Mouse (Mus musculus): ENCODE measurements around the gene Fam193b. TPM values are rescaled to one million over a fixed set of nuclear protein-coding genes. Genes with fewer than 3 reads are reported as not detected.

Gene Fam193b
- total RNA-seq, 4 experiments from 2014 or later = 84.9 to 113 (median 94.5) TPM

- no peak for DNase-seq (ENCODE audit: low spot score in 2 of 2)
Observed at GRCm38 (mm10) chr13:55527834-55528772, 42.8 kb downstream of the Fam193b start.

DNA sequence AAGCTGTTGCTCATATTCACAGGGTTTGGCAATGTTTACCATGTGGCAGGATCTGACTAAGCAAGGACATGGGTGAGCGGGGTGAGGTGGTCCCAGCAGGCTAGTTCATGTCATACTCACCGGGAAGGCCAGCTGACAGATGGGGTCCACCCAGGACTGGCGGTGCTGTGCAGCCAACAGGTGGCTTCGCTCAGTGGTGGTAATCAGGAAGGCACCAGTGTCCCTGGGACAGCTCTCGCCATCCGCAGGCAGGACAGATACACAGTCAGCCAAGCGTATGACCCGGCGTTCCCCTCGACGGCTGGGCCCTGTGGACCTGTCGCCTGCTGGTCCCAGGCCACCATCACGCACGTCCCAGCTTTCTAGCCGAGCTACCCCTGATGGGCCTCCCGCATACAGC is 43.7 kb downstream of the Fam193b start:
- DNase-seq (ENCODE audit: low spot score in 2 of 2) = no peak

GRCm38 (mm10) chr13:55525733-55526553 is 45.0 kb downstream of the Fam193b start:
- no peak for DNase-seq (ENCODE audit: low spot score in 2 of 2)

DNA sequence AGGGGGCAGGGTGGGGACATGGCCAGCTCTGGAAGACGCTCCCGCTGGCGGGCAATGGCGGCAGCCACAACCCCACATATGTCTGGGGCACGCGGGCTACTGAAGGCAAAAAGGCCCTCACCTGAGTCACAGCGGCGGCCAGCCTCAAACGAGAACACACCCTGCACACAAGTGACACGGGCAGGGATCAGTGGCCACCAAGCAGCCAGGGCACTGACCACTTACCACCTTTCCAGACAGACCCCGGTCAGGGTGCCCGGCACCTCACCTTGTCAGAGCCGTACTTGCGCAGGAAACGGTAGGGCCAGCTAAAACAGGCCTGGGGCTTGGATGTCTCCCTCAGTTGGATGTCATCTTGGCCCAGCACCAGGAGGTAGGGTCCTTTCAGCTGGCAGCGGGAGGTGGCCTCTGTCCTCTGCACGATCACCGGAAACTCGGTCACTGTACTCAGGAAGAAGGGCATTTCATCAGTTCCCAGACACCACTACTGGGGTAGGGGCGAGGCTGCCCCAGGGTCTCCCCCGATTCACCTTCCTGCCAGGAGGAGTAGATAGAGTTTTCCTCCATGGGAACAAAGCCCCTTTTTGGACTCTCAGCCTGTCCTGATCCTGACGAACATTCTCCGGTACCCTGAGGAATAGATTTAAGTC is 46.8 kb downstream of the Fam193b start:
- DNase-seq (ENCODE audit: low spot score in 2 of 2) = no peak

DNA sequence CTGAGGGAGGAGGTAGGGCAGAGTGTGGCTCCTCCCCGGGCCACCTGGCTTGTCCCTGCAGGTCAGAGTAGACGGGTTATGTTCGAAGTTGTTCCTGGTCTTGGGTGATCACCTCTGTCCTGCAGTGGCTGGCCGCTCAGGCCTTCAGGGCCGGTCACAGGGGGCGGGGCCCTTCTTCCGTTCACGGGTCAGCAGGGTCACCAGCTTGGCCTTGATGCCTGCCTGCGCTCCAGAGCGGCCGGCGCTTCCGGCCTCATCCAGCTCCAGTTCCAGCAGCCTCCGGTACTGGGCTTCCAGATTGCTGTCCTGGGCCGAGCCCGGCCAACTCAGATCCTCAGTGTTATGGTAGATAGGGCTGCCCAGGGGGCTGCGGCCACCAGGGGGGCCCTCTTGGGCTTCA is 47.6 kb downstream of the Fam193b start:
- DNase-seq (ENCODE audit: low spot score in 2 of 2) = no peak

DNA sequence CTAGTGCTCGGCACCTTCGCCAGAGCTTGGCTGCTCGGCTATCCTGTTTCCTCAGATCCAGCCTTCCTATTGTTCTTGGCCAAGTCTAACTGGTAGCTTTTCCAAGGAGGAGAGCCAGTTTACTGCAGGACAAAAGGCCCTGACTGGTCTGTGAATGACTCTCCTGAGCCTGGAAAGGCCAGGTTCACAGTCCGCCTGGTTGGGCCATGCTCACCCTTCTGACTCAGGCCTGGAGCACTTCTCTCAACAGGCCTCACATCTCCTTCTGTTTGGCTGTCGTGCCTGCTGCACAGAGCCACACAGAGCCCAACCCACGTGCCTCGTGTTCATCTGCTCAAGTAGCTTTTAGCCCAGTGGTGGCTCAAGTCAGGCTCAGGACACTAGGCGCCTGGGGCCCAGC is 48.2 kb downstream of the Fam193b start:
- DNase-seq (ENCODE audit: low spot score in 2 of 2) = no peak

- no peak for DNase-seq (ENCODE audit: low spot score in 2 of 2)
Observed at GRCm38 (mm10) chr13:55519606-55520005, 51.3 kb downstream of the Fam193b start.

- peak; percentile 77 to 92 for DNase-seq (ENCODE audit: low spot score in 2 of 2)
Observed at GRCm38 (mm10) chr13:55516955-55517354, 54.0 kb downstream of the Fam193b start.

DNA sequence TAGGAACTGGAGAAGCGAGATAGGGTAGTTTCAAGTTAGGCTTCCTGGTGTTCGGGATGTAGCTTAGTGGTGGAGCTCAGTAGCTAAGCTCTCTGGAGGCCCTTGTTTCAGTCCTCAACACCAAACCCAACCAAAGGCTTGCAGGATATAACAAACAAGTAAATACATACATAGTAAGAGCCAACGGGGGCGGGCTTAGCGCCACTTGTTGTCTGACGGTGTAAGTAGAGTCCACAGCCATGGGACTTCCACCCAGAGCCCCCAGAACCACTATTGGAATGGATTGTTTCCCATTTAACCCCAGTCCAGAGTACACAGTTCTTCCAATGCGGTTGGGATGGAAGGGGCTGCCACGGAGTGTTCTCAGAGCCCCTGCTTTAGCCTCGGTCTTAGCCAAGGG is 57.1 kb downstream of the Fam193b start:
- DNase-seq (ENCODE audit: low spot score in 2 of 2) = no peak

DNA sequence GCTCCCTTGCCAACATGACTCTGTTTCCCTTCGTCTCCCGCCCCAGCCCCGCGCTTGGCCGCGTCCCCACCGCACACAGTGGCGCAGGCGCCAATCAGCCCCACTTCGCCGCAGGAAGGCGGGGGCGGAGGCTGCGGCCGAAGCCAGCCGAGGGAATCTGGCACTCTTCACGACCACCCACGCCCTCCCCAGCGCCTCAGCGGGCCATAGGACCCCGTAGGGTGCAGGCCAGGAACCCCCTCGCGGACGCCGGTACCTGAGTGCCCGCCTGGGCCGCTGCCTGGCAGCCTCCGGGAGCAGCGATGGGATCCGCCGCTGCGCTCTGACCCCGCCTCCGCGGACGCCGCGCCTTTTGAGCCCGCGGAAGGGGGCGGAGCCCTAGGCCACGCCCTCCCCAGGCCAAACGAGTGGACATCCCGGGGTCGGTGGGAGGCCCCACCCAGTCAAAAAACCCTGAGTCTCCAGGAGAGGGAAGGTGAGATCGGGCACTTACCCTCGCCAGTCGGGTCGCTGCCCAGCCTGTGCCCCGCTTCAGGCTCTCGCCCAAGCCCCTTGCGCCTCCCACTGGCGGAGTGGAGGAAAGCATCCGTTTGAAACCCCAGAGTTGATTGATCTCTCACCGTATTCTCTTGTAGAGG is 57.7 kb downstream of the Fam193b start, which contains the start of gene Pdlim7:
Gene Pdlim7 (minus strand): TSS at position 566 of the 638 bp plus-strand sequence.
- peak; percentile 71 to 82 for DNase-seq (ENCODE audit: low spot score in 2 of 2)

DNA sequence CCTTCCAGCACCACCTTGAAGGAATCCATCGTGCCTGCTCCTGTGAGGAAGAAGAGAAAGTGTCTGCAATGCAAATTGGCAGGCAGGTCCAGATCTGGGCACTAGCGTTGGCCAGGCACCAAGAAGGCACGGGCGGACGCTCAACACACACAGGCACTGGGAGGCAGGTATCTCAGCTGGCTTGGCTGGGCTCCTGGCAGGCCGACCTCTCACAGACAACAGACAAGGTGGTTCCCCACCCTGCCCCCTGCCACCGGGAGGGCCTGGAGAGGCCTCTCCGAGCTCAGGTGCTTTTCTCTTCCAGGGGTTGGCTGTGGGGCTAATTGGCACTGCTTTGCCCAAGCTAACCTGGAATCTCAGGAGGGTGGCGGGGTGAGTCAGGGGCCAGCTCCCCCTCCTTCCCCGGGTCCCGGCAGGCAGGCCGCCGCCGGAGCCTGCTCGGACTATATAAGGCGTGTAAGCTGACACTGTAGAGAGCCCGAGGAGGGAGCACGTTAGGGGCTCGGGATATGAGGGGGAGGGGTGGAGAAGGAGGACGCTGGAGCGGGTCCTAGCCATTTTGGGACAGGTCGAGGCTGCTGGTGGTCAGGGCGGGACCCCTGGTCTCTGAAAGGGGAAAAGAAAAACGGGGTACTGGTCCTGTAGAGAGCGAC is 58.4 kb downstream of the Fam193b start:
- no peak for DNase-seq (ENCODE audit: low spot score in 2 of 2)

GRCm38 (mm10) chr13:55511492-55511861 is 59.4 kb downstream of the Fam193b start:
- DNase-seq (ENCODE audit: low spot score in 2 of 2) = no peak

DNA sequence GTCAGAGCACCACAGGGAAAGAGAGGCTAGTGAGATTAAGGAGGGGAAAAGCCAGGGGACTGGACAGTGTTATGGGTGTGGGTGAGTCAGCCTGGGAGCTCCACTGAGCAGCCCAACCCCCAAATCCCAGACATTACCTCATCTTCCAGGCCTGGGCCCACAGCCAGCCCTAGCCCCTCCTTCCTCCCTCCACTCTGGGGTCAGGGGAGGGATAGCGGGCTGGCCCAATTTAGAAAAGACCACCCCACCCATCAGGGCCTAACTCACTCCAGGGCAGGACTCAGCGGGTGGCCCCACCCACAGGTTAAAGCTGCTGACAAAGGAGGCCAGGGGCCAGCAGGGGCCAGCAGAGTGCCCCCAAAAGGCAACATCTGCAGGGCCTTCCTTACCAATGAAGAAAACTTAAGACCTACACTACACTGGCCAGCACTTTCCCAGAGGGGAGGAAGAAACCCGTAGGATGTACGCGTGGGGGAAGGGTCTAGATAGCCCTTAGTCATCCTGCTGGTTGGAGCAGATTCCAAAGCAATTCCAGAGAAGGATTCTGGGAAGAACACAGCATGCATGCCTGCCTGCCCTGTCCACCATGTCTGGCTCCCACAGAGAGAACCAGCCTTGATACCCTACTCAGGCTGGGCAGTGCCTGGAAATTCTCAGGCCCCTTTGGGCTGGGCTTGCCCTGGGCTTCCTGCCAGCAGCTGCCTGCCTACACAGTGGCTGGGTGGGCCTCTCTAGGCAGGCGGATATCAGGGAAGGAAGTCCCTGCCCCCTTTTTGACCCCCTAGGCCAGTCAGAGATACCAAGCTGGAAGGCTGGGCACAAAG is 60.0 kb downstream of the Fam193b start:
- no peak for DNase-seq (ENCODE audit: low spot score in 2 of 2)

DNA sequence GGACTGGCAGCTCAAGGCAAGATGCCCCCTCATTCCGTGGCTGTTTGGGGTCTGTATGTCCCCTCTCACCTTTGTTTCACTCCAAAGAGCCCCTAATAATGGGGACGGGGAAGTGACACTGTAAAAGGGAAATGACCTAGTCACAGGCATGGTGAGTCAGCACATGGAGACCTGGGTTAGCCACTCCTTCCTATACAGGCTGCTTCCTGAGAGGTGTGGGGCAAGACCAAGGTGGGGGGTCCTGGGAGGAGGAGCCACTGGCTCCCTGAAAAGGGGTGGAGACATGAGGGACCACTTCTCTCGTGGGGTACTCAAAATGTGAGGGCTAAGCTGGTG is 60.6 kb downstream of the Fam193b start:
- DNase-seq (ENCODE audit: low spot score in 2 of 2) = no peak

DNA sequence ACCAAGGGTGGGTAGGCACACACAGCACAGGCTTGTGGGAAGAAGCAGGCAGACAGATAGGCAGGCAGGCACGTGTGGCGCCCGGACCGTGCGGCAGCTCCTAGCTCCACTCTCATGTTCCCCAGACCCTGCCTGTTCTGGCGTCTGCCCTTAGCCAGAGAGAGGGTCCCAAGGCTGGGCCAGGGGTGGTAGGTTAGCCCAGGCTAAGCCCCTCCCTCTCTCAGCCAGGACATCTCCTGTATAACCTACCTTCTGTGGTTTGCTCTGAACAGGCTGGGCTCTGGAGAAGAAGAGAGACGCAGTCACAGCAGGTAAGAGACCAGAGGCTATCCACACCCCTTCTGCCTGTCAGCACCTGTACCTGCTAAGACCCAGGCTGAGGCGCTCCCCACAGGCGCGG is 62.4 kb downstream of the Fam193b start:
- no peak for DNase-seq (ENCODE audit: low spot score in 2 of 2)

DNA sequence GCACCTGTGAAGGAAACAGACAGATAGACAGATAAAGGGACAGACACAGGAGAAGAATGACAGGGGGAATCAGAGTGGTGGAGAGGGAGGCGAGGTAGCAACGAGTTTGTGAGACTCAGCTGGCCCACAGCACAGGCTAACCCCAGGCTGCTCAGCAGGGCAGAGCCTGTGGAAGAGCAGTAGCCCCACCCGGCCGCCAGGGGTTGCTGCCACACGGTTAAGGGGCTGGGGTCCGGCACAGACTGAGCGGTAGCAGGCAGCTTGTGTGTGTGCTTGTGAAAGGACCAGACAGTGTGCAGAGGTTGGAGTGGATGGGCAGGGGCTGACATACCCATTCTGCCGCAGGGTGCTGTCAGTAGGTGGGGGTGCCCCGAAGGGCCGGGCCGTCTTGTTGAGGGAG is 63.0 kb downstream of the Fam193b start:
- DNase-seq (ENCODE audit: low spot score in 2 of 2) = no peak

- DNase-seq (ENCODE audit: low spot score in 2 of 2) = no peak
Observed at GRCm38 (mm10) chr13:55506697-55507096, 64.2 kb downstream of the Fam193b start.

- no peak for DNase-seq (ENCODE audit: low spot score in 2 of 2)
Observed at GRCm38 (mm10) chr13:55505810-55506209, 65.1 kb downstream of the Fam193b start.

GRCm38 (mm10) chr13:55504390-55504789 is 66.5 kb downstream of the Fam193b start:
- no peak for DNase-seq (ENCODE audit: low spot score in 2 of 2)

GRCm38 (mm10) chr13:55502405-55502804 is 68.5 kb downstream of the Fam193b start:
- DNase-seq (ENCODE audit: low spot score in 2 of 2) = no peak

Data from layer of hippocampus, adult 8-10 months (tissue).